ENCODE assay signal across 9 mouse cellular contexts in genomic region chr8:126833006-126833405, GRCm38 (mm10).
DNase-seq lines count a peak whose midpoint lies in the region; ATAC-seq and TF ChIP-seq lines count a peak whose summit lies in the region.
"Had no signal": no experiment of that assay in that cellular context is flagged by ENCODE, and none has a peak within 500 bp of the region (broad histone marks: within the 10 kb centered on the region; RNA-seq: fewer than 3 reads in every experiment).

No protein-coding gene starts in this region.

- no peak for DNase-seq in heart, adult 18-20 months
- DNase-seq in hindbrain, embryonic 14.5 days (ENCODE audit: low spot score) = no peak
- no peak for DNase-seq in liver, embryonic 13.5 days
- no peak for DNase-seq in right cerebral cortex, postnatal 25 days
- no peak for DNase-seq in T-cell, adult 2 months (ENCODE audit: low spot score)
- no peak for DNase-seq in spleen, adult 12 weeks (ENCODE audit: low spot score)

- H3K4me3 ChIP-seq in heart, embryonic 11.5 days (ENCODE audit: low read depth, low read length) = no peak overlapping the region
- no peak overlapping the region for H3K4me3 ChIP-seq in bone marrow, adult 2 months (replicated peaks; ENCODE audit: control insufficient read depth, low read depth, low read length)
- no peak overlapping the region for H3K4me3 ChIP-seq in hindbrain, embryonic 14.5 days (replicated peaks; ENCODE audit: low read length)
- H3K4me3 ChIP-seq in liver, embryonic 13.5 days (replicated peaks) = no peak overlapping the region

- TF ChIP-seq CTCF in bone marrow, adult 2 months (IDR thresholded peaks at IDR 0.05; ENCODE audit: control insufficient read depth, insufficient read depth, low read length) = no peak

- H3K9ac ChIP-seq in heart, embryonic 11.5 days (ENCODE audit: low read depth, low read length) = no peak overlapping the region
- no peak overlapping the region for H3K9ac ChIP-seq in hindbrain, embryonic 14.5 days
- peak overlapping the region; percentile 45; the same call in 1 of the 2 replicates for H3K9ac ChIP-seq in liver, embryonic 13.5 days

- H3K9me3 ChIP-seq in heart, embryonic 11.5 days (replicated peaks; ENCODE audit: control insufficient read depth, low read length) = no peaks in the 10 kb centered on the region
- no peaks in the 10 kb centered on the region for H3K9me3 ChIP-seq in hindbrain, embryonic 14.5 days (ENCODE audit: control insufficient read depth, low read length)
- no peaks in the 10 kb centered on the region for H3K9me3 ChIP-seq in liver, embryonic 13.5 days (replicated peaks)

- no peak for TF ChIP-seq POLR2A in bone marrow, adult 2 months (IDR thresholded peaks at IDR 0.05; ENCODE audit: borderline replicate concordance, control insufficient read depth, low read depth, low read length)

- no peaks in the 10 kb centered on the region for H3K36me3 ChIP-seq in heart, embryonic 11.5 days (ENCODE audit: control insufficient read depth, insufficient read depth, low read length)
- H3K36me3 ChIP-seq in hindbrain, embryonic 14.5 days (replicated peaks; ENCODE audit: control insufficient read depth, insufficient read depth) = no peaks in the 10 kb centered on the region
- no peaks in the 10 kb centered on the region for H3K36me3 ChIP-seq in liver, embryonic 13.5 days

- H3K27me3 ChIP-seq in heart, embryonic 11.5 days (ENCODE audit: control insufficient read depth, insufficient read depth, low read length) = no peaks in the 10 kb centered on the region
- H3K27me3 ChIP-seq in hindbrain, embryonic 14.5 days (ENCODE audit: control insufficient read depth, insufficient read depth, low read length) = no peaks in the 10 kb centered on the region
- H3K27me3 ChIP-seq in liver, embryonic 13.5 days = no peaks in the 10 kb centered on the region
- H3K27me3 ChIP-seq: Patski had no signal

- H3K4me1 ChIP-seq in heart, embryonic 11.5 days (ENCODE audit: control insufficient read depth, insufficient read depth, low read length) = peaks cover 42% of the 10 kb centered on the region
- H3K4me1 ChIP-seq in bone marrow, adult 2 months (ENCODE audit: control insufficient read depth, insufficient read depth, low read length) = peaks cover 28% of the 10 kb centered on the region
- H3K4me1 ChIP-seq in hindbrain, embryonic 14.5 days (replicated peaks; ENCODE audit: control insufficient read depth, insufficient read depth, low read length) = peaks cover 18% of the 10 kb centered on the region
- H3K4me1 ChIP-seq in liver, embryonic 13.5 days (replicated peaks) = peaks cover 86% of the 10 kb centered on the region

- WGBS in heart, embryonic 11.5 days (ENCODE audit: insufficient replicate concordance) = 45% methylated on average over 5 of the region's 5 CpGs
- WGBS in bone marrow, adult 2 months = under 1% methylated on average over 5 of the region's 5 CpGs
- WGBS in hindbrain, embryonic 14.5 days = 29% methylated on average over 5 of the region's 5 CpGs
- 13% methylated on average over 5 of the region's 5 CpGs for WGBS in liver, embryonic 13.5 days (ENCODE audit: insufficient replicate concordance)

- H3K4me2 ChIP-seq in heart, embryonic 11.5 days = peak overlapping the region; percentile 41
- H3K4me2 ChIP-seq in hindbrain, embryonic 14.5 days (replicated peaks) = no peak overlapping the region
- H3K4me2 ChIP-seq in liver, embryonic 13.5 days = peak overlapping the region; percentile 49

- peak overlapping the region; percentile 89 for H3K27ac ChIP-seq in heart, embryonic 11.5 days (ENCODE audit: low read depth, low read length)
- peak overlapping the region; percentile 77 for H3K27ac ChIP-seq in bone marrow, adult 2 months (ENCODE audit: control insufficient read depth, insufficient read depth, low read depth, low read length, poor library complexity)
- H3K27ac ChIP-seq in hindbrain, embryonic 14.5 days = peak overlapping the region; percentile 67
- peak overlapping the region; percentile 83 for H3K27ac ChIP-seq in liver, embryonic 13.5 days

- ATAC-seq in heart, embryonic 11.5 days (replicated peaks; ENCODE audit: insufficient number of reproducible peaks, low FRiP score, low TSS enrichment) = no peak; the same call in 1 of the 2 replicates
- no peak for ATAC-seq in hindbrain, embryonic 14.5 days (ENCODE audit: low FRiP score)
- peak; percentile 11; the same call in 1 of the 2 replicates for ATAC-seq in liver, embryonic 13.5 days (ENCODE audit: low read depth)
- ATAC-seq: Patski had no signal
